Mouse (Mus musculus): ENCODE measurements around the gene Mc1r. TPM values are rescaled to one million over a fixed set of nuclear protein-coding genes. Genes with fewer than 3 reads are reported as not detected.
"Not testable (repeated sequence)": the region's sequence is repeated elsewhere in the genome, so short reads cannot be mapped to it uniquely, and the experiment has no call there.

Gene Mc1r
- polyA plus RNA-seq, 1 experiment from 2014 or later = not detected

GRCm38 (mm10) chr8:123428343-123428893 is 21.5 kb downstream of the Mc1r start:
- no peaks in the 10 kb centered on the region for H3K27me3 ChIP-seq (replicated peaks; ENCODE audit: insufficient read depth, low read length)
- H3K4me3 ChIP-seq (ENCODE audit: low read depth, low read length) = no peak overlapping the region
- H3K9me3 ChIP-seq (ENCODE audit: low read length) = peaks cover 7% of the 10 kb centered on the region; the same call in 1 of the 2 replicates
- 97% methylated on average over 29 of the region's 29 CpGs for WGBS
- no peak overlapping the region for H3K27ac ChIP-seq (ENCODE audit: low read length)
- H3K9ac ChIP-seq (replicated peaks; ENCODE audit: low read depth) = no peak overlapping the region
- H3K4me2 ChIP-seq (replicated peaks; ENCODE audit: low read depth, low read length) = no peak overlapping the region
- H3K4me1 ChIP-seq (ENCODE audit: insufficient read depth, low read depth, low read length) = no peaks in the 10 kb centered on the region
- TF ChIP-seq CTCF (IDR thresholded peaks at IDR 0.05) = no peak
- TF ChIP-seq EP300 (IDR thresholded peaks at IDR 0.05) = no peak
- no peak for ATAC-seq
- DNase-seq (ENCODE audit: low spot score) = no peak
- H3K36me3 ChIP-seq (ENCODE audit: insufficient read depth, low read length) = no peaks in the 10 kb centered on the region

GRCm38 (mm10) chr8:123428939-123429721 is 22.2 kb downstream of the Mc1r start:
- Histone ChIP-seq H3K9me3 (ENCODE audit: low read length) (peaks cover 7% of the 10 kb centered on the region; the same call in 1 of the 2 replicates), H3K4me1 (ENCODE audit: insufficient read depth, low read depth, low read length) (no peaks in the 10 kb centered on the region), H3K4me3 (ENCODE audit: low read depth, low read length) (no peak overlapping the region), H3K36me3 (ENCODE audit: insufficient read depth, low read length) (no peaks in the 10 kb centered on the region), H3K9ac (replicated peaks; ENCODE audit: low read depth) (no peak overlapping the region), H3K27me3 (replicated peaks; ENCODE audit: insufficient read depth, low read length) (no peaks in the 10 kb centered on the region), H3K4me2 (replicated peaks; ENCODE audit: low read depth, low read length) (no peak overlapping the region), H3K27ac (ENCODE audit: low read length) (no peak overlapping the region)
- ATAC-seq = no peak
- no peak for TF ChIP-seq EP300 (IDR thresholded peaks at IDR 0.05)
- TF ChIP-seq CTCF (IDR thresholded peaks at IDR 0.05) = no peak
- WGBS = 93% methylated on average over 23 of the region's 23 CpGs
- DNase-seq (ENCODE audit: low spot score) = no peak

- not testable (repeated sequence) for H3K9ac ChIP-seq (replicated peaks; ENCODE audit: low read depth); H3K27me3 ChIP-seq (replicated peaks; ENCODE audit: insufficient read depth, low read length); H3K36me3 ChIP-seq (ENCODE audit: insufficient read depth, low read length); H3K4me2 ChIP-seq (replicated peaks; ENCODE audit: low read depth, low read length); H3K9me3 ChIP-seq (ENCODE audit: low read length); ATAC-seq; H3K4me3 ChIP-seq (ENCODE audit: low read depth, low read length); DNase-seq (ENCODE audit: low spot score); H3K27ac ChIP-seq (ENCODE audit: low read length); H3K4me1 ChIP-seq (ENCODE audit: insufficient read depth, low read depth, low read length)
- 96% methylated on average over 15 of the region's 15 CpGs for WGBS
These were observed 22.8 kb downstream of the Mc1r start for GRCm38 (mm10) chr8:123429722-123430013.

- H3K27ac ChIP-seq (ENCODE audit: low read length); H3K4me2 ChIP-seq (replicated peaks; ENCODE audit: low read depth, low read length); H3K9ac ChIP-seq (replicated peaks; ENCODE audit: low read depth); H3K36me3 ChIP-seq (ENCODE audit: insufficient read depth, low read length); H3K27me3 ChIP-seq (replicated peaks; ENCODE audit: insufficient read depth, low read length); H3K4me3 ChIP-seq (ENCODE audit: low read depth, low read length); ATAC-seq; DNase-seq (ENCODE audit: low spot score); H3K9me3 ChIP-seq (ENCODE audit: low read length); H3K4me1 ChIP-seq (ENCODE audit: insufficient read depth, low read depth, low read length): not testable (repeated sequence)
- 88% methylated on average over 7 of the region's 8 CpGs for WGBS
These were observed 24.0 kb downstream of the Mc1r start for GRCm38 (mm10) chr8:123430936-123431335.

GRCm38 (mm10) chr8:123431616-123432365 is 24.9 kb downstream of the Mc1r start:
- Histone ChIP-seq H3K27ac (ENCODE audit: low read length) (no peak overlapping the region), H3K4me2 (replicated peaks; ENCODE audit: low read depth, low read length) (no peak overlapping the region), H3K27me3 (replicated peaks; ENCODE audit: insufficient read depth, low read length) (no peaks in the 10 kb centered on the region), H3K4me3 (ENCODE audit: low read depth, low read length) (no peak overlapping the region), H3K9me3 (ENCODE audit: low read length) (peaks cover 7% of the 10 kb centered on the region; the same call in 1 of the 2 replicates), H3K9ac (replicated peaks; ENCODE audit: low read depth) (no peak overlapping the region), H3K36me3 (ENCODE audit: insufficient read depth, low read length) (no peaks in the 10 kb centered on the region), H3K4me1 (ENCODE audit: insufficient read depth, low read depth, low read length) (no peaks in the 10 kb centered on the region)
- TF ChIP-seq CTCF (IDR thresholded peaks at IDR 0.05) (no peak), EP300 (IDR thresholded peaks at IDR 0.05) (no peak)
- WGBS = 93% methylated on average over 25 of the region's 25 CpGs
- no peak for ATAC-seq
- no peak for DNase-seq (ENCODE audit: low spot score)

- Histone ChIP-seq H3K9me3 (ENCODE audit: low read length) (peaks cover 5% of the 10 kb centered on the region; the same call in 1 of the 2 replicates), H3K4me3 (ENCODE audit: low read depth, low read length) (no peak overlapping the region), H3K4me1 (ENCODE audit: insufficient read depth, low read depth, low read length) (no peaks in the 10 kb centered on the region), H3K4me2 (replicated peaks; ENCODE audit: low read depth, low read length) (no peak overlapping the region), H3K9ac (replicated peaks; ENCODE audit: low read depth) (no peak overlapping the region), H3K27ac (ENCODE audit: low read length) (no peak overlapping the region), H3K36me3 (ENCODE audit: insufficient read depth, low read length) (no peaks in the 10 kb centered on the region), H3K27me3 (replicated peaks; ENCODE audit: insufficient read depth, low read length) (no peaks in the 10 kb centered on the region)
- TF ChIP-seq CTCF (IDR thresholded peaks at IDR 0.05) (no peak), EP300 (IDR thresholded peaks at IDR 0.05) (no peak)
- WGBS = 95% methylated on average over 16 of the region's 16 CpGs
- DNase-seq (ENCODE audit: low spot score) (no peak), ATAC-seq (no peak)
These were observed 25.5 kb downstream of the Mc1r start for GRCm38 (mm10) chr8:123432381-123432780.

- not testable (repeated sequence) for H3K4me2 ChIP-seq (replicated peaks; ENCODE audit: low read depth, low read length); H3K4me3 ChIP-seq (ENCODE audit: low read depth, low read length); H3K9ac ChIP-seq (replicated peaks; ENCODE audit: low read depth); H3K27ac ChIP-seq (ENCODE audit: low read length); H3K27me3 ChIP-seq (replicated peaks; ENCODE audit: insufficient read depth, low read length); ATAC-seq; H3K36me3 ChIP-seq (ENCODE audit: insufficient read depth, low read length); H3K9me3 ChIP-seq (ENCODE audit: low read length); H3K4me1 ChIP-seq (ENCODE audit: insufficient read depth, low read depth, low read length); DNase-seq (ENCODE audit: low spot score)
- 97% methylated on average over 36 of the region's 47 CpGs for WGBS
These were observed 26.5 kb downstream of the Mc1r start for GRCm38 (mm10) chr8:123433241-123433974.
